Mouse (Mus musculus): ENCODE measurements around the gene Bcl2l1. TPM values are rescaled to one million over a fixed set of nuclear protein-coding genes. Genes with fewer than 3 reads are reported as not detected.

The Bcl2l1 gene
- total and polyA plus RNA-seq, 2 experiments = 14.9 to 30.4 TPM

GRCm38 (mm10) chr2:152734984-152735383 is 96.5 kb downstream of the Bcl2l1 start:
- H3K27me3 ChIP-seq (ENCODE audit: control insufficient read depth, insufficient read depth, low read length) = no peaks in the 10 kb centered on the region
- under 1% methylated on average over 28 of the region's 28 CpGs for WGBS
- peak overlapping the region; percentile 37 for H3K4me3 ChIP-seq (ENCODE audit: insufficient read depth, low read depth, low read length)
- 0 out of 2 replicates have a peak overlapping the region, but pooled peaks have one; percentile 8 for H3K9ac ChIP-seq (ENCODE audit: low read depth, low read length)
- peak; percentile 75 for DNase-seq (ENCODE audit: extremely low read depth, low read depth, low spot score)
- H3K79me2 ChIP-seq (ENCODE audit: control insufficient read depth, insufficient read depth, low read length) = no peaks in the 10 kb centered on the region
- no peaks in the 10 kb centered on the region for H3K36me3 ChIP-seq (ENCODE audit: control insufficient read depth, insufficient read depth, low read length)
- H3K27ac ChIP-seq (replicated peaks; ENCODE audit: insufficient read depth, low read depth, low read length) = peak overlapping the region; percentile 27
- TF ChIP-seq CTCF (IDR thresholded peaks at IDR 0.05; ENCODE audit: low read depth, low read length) = no peak
- no peak for TF ChIP-seq POLR2A (IDR thresholded peaks at IDR 0.05; ENCODE audit: extremely low read depth, insufficient read depth, low read length)
- peaks cover 15% of the 10 kb centered on the region; the same call in 1 of the 2 replicates for H3K4me1 ChIP-seq (ENCODE audit: control insufficient read depth, insufficient read depth, low read length)

GRCm38 (mm10) chr2:152734501-152734900 is 97.0 kb downstream of the Bcl2l1 start:
- H3K36me3 ChIP-seq (ENCODE audit: control insufficient read depth, insufficient read depth, low read length) = no peaks in the 10 kb centered on the region
- no peaks in the 10 kb centered on the region for H3K27me3 ChIP-seq (ENCODE audit: control insufficient read depth, insufficient read depth, low read length)
- H3K9ac ChIP-seq (ENCODE audit: low read depth, low read length) = 0 out of 2 replicates have a peak overlapping the region, but pooled peaks have one; percentile 8
- H3K79me2 ChIP-seq (ENCODE audit: control insufficient read depth, insufficient read depth, low read length) = no peaks in the 10 kb centered on the region
- peak overlapping the region; percentile 37 for H3K4me3 ChIP-seq (ENCODE audit: insufficient read depth, low read depth, low read length)
- no peak for DNase-seq (ENCODE audit: extremely low read depth, low read depth, low spot score)
- 35% methylated on average over 10 of the region's 10 CpGs for WGBS
- H3K4me1 ChIP-seq (ENCODE audit: control insufficient read depth, insufficient read depth, low read length) = peaks cover 15% of the 10 kb centered on the region; the same call in 1 of the 2 replicates
- TF ChIP-seq CTCF (IDR thresholded peaks at IDR 0.05; ENCODE audit: low read depth, low read length) (no peak), POLR2A (IDR thresholded peaks at IDR 0.05; ENCODE audit: extremely low read depth, insufficient read depth, low read length) (no peak)
- H3K27ac ChIP-seq (replicated peaks; ENCODE audit: insufficient read depth, low read depth, low read length) = no peak overlapping the region

- peak; percentile 67 for DNase-seq (ENCODE audit: extremely low read depth, low read depth, low spot score)
- Histone ChIP-seq H3K9ac (ENCODE audit: low read depth, low read length) (no peak overlapping the region), H3K27ac (replicated peaks; ENCODE audit: insufficient read depth, low read depth, low read length) (no peak overlapping the region), H3K36me3 (ENCODE audit: control insufficient read depth, insufficient read depth, low read length) (no peaks in the 10 kb centered on the region), H3K27me3 (ENCODE audit: control insufficient read depth, insufficient read depth, low read length) (no peaks in the 10 kb centered on the region), H3K79me2 (ENCODE audit: control insufficient read depth, insufficient read depth, low read length) (no peaks in the 10 kb centered on the region), H3K4me3 (ENCODE audit: insufficient read depth, low read depth, low read length) (no peak overlapping the region), H3K4me1 (ENCODE audit: control insufficient read depth, insufficient read depth, low read length) (peaks cover 22% of the 10 kb centered on the region)
- WGBS = 46% methylated on average over 2 of the region's 2 CpGs
- TF ChIP-seq CTCF (IDR thresholded peaks at IDR 0.05; ENCODE audit: low read depth, low read length) (no peak), POLR2A (IDR thresholded peaks at IDR 0.05; ENCODE audit: extremely low read depth, insufficient read depth, low read length) (no peak)
Observed at GRCm38 (mm10) chr2:152733201-152733600, 98.3 kb downstream of the Bcl2l1 start.

Other genes with a start within 250 kb of the Bcl2l1 start
- not detected in 2 replicates for gene Defb45, start 232.3 kb downstream of the Bcl2l1 start, total RNA-seq (2014; rRNA removed)
- gene Defb45, start 232.3 kb downstream of the Bcl2l1 start, polyA plus RNA-seq (2012; rRNA removed) = not detected in 2 replicates
- gene Defb36, start 227.4 kb downstream of the Bcl2l1 start, total RNA-seq (2014; rRNA removed) = not detected in 2 replicates
- gene Defb36, start 227.4 kb downstream of the Bcl2l1 start, polyA plus RNA-seq (2012; rRNA removed) = not detected in 2 replicates
- 2.1 TPM in 1 of 2 replicates, not detected in the other for gene Defb25, start 208.7 kb downstream of the Bcl2l1 start, total RNA-seq (2014; rRNA removed)
- not detected in 2 replicates for gene Defb25, start 208.7 kb downstream of the Bcl2l1 start, polyA plus RNA-seq (2012; rRNA removed)
- 0.34 and 0.65 TPM in 2 replicates for gene Rem1, start 204.8 kb downstream of the Bcl2l1 start, total RNA-seq (2014; rRNA removed)
- 0.32 and 0.35 TPM in 2 replicates for gene Rem1, start 204.8 kb downstream of the Bcl2l1 start, polyA plus RNA-seq (2012; rRNA removed)
- gene H13, start 162.3 kb downstream of the Bcl2l1 start, total RNA-seq (2014; rRNA removed) = 65.5 and 86.1 TPM in 2 replicates
- gene H13, start 162.3 kb downstream of the Bcl2l1 start, polyA plus RNA-seq (2012; rRNA removed) = 117 and 148 TPM in 2 replicates
- gene Mcts2, start 144.7 kb downstream of the Bcl2l1 start, total RNA-seq (2014; rRNA removed) = 7.2 and 8.9 TPM in 2 replicates
- gene Mcts2, start 144.7 kb downstream of the Bcl2l1 start, polyA plus RNA-seq (2012; rRNA removed) = 2.4 and 3.8 TPM in 2 replicates
- 16.4 and 33.0 TPM in 2 replicates for gene Id1, start 95.5 kb downstream of the Bcl2l1 start, total RNA-seq (2014; rRNA removed)
- gene Id1, start 95.5 kb downstream of the Bcl2l1 start, polyA plus RNA-seq (2012; rRNA removed) = 19.2 and 33.0 TPM in 2 replicates
- gene Cox4i2, start 77.6 kb downstream of the Bcl2l1 start, total RNA-seq (2014; rRNA removed) = not detected in 2 replicates
- 0.22 and 0.31 TPM in 2 replicates for gene Cox4i2, start 77.6 kb downstream of the Bcl2l1 start, polyA plus RNA-seq (2012; rRNA removed)
- gene Tpx2, start 16.2 kb upstream of the Bcl2l1 start, total RNA-seq (2014; rRNA removed) = 0.18 and 1.1 TPM in 2 replicates
- 0.04 TPM in 1 of 2 replicates, not detected in the other for gene Tpx2, start 16.2 kb upstream of the Bcl2l1 start, polyA plus RNA-seq (2012; rRNA removed)
- gene Mylk2, start 79.6 kb upstream of the Bcl2l1 start, total RNA-seq (2014; rRNA removed) = 0.09 TPM in 1 of 2 replicates, not detected in the other
- gene Mylk2, start 79.6 kb upstream of the Bcl2l1 start, polyA plus RNA-seq (2012; rRNA removed) = not detected in 2 replicates
- gene Foxs1, start 101.5 kb upstream of the Bcl2l1 start, total RNA-seq (2014; rRNA removed) = 0.34 TPM in 1 of 2 replicates, not detected in the other
- 1.1 and 1.6 TPM in 2 replicates for gene Foxs1, start 101.5 kb upstream of the Bcl2l1 start, polyA plus RNA-seq (2012; rRNA removed)
- not detected in 2 replicates for gene Dusp15, start 120.0 kb upstream of the Bcl2l1 start, total RNA-seq (2014; rRNA removed)
- gene Dusp15, start 120.0 kb upstream of the Bcl2l1 start, polyA plus RNA-seq (2012; rRNA removed) = not detected in 2 replicates
- gene Ttll9, start 130.8 kb upstream of the Bcl2l1 start, total RNA-seq (2014; rRNA removed) = 0.20 TPM in 1 of 2 replicates, not detected in the other
- gene Ttll9, start 130.8 kb upstream of the Bcl2l1 start, polyA plus RNA-seq (2012; rRNA removed) = 0.11 and 0.19 TPM in 2 replicates
- gene Pdrg1, start 183.7 kb upstream of the Bcl2l1 start, total RNA-seq (2014; rRNA removed) = 10.9 and 14.4 TPM in 2 replicates
- 23.7 and 28.3 TPM in 2 replicates for gene Pdrg1, start 183.7 kb upstream of the Bcl2l1 start, polyA plus RNA-seq (2012; rRNA removed)
- not detected in 2 replicates for gene Xkr7, start 200.1 kb upstream of the Bcl2l1 start, total RNA-seq (2014; rRNA removed)
- not detected in 2 replicates for gene Xkr7, start 200.1 kb upstream of the Bcl2l1 start, polyA plus RNA-seq (2012; rRNA removed)
- 2.3 and 2.5 TPM in 2 replicates for gene Ccm2l, start 234.2 kb upstream of the Bcl2l1 start, total RNA-seq (2014; rRNA removed)
- 3.4 and 5.5 TPM in 2 replicates for gene Ccm2l, start 234.2 kb upstream of the Bcl2l1 start, polyA plus RNA-seq (2012; rRNA removed)